Mouse (Mus musculus): ENCODE data around the gene Ing5.

DNA sequence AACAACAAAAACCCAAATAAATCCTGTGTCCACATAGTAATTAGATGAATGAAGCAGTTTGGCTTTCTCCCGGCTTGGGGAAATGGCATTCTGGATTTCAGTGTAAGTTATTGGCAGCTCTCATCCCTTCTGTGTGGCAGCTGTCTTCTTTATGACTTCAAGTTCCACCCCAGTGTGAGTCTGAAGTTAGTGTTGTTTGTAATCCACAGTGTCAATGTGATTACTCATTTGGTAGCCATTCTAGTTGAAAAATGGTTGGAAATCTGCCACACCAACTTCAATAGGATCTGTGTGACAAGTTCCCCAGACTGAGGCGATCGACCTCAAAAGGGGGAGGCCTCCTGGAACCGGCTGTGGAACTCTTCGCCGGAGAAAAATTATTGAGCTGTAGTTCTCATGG is 53.6 kb downstream of the Ing5 start:
- TF ChIP-seq CTCF (conservative IDR thresholded peaks at IDR 0.05; ENCODE audit: low read length) (no peak), NANOG (IDR thresholded peaks at IDR 0.05; ENCODE audit: borderline replicate concordance, low read length) (no peak)
